Mouse (Mus musculus): ENCODE measurements around the gene 9330182L06Rik. TPM values are rescaled to one million over a fixed set of nuclear protein-coding genes. Genes with fewer than 3 reads are reported as not detected.

9330182L06Rik gene
- total and polyA plus RNA-seq, 2 experiments, result 0.20 to 0.46 TPM

DNA sequence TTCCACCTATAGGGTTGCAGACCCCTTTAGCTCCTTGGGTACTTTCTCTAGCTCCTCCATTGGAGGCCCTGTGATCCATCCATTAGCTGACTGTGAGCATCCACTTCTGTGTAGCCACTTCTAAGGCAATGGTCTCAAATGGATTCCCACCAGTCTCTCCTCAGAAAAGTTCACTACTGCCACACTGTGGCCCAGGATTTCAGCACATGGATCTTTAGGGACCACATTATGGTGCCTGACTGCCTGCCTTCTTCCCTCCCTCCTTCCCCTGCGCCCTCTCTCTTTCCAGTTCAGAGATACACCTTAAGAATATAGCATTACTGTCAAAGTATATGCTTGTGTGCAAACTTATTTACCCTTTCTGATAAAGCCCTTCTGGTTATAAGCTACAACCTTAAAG lies 154.0 kb downstream of the 9330182L06Rik start:
- no peak overlapping the region for H3K9ac ChIP-seq (ENCODE audit: low read depth, low read length)
- DNase-seq (ENCODE audit: extremely low read depth, low read depth, low spot score), result no peak
- TF ChIP-seq POLR2A (IDR thresholded peaks at IDR 0.05; ENCODE audit: extremely low read depth, insufficient read depth, low read length) (no peak), CTCF (IDR thresholded peaks at IDR 0.05; ENCODE audit: low read depth, low read length) (no peak)

GRCm38 (mm10) chr5:9424464-9424863 lies 158.5 kb downstream of the 9330182L06Rik start:
- H3K27ac ChIP-seq (replicated peaks; ENCODE audit: insufficient read depth, low read depth, low read length), result no peak overlapping the region
- no peak overlapping the region for H3K9ac ChIP-seq (ENCODE audit: low read depth, low read length)
- H3K27me3 ChIP-seq (ENCODE audit: control insufficient read depth, insufficient read depth, low read length), result no peaks in the 10 kb centered on the region
- DNase-seq (ENCODE audit: extremely low read depth, low read depth, low spot score), result no peak
- no peaks in the 10 kb centered on the region for H3K36me3 ChIP-seq (ENCODE audit: control insufficient read depth, insufficient read depth, low read length)
- 56% methylated on average over 2 of the region's 2 CpGs for WGBS
- H3K79me2 ChIP-seq (ENCODE audit: control insufficient read depth, insufficient read depth, low read length), result no peaks in the 10 kb centered on the region
- no peak for TF ChIP-seq CTCF (IDR thresholded peaks at IDR 0.05; ENCODE audit: low read depth, low read length)
- TF ChIP-seq POLR2A (IDR thresholded peaks at IDR 0.05; ENCODE audit: extremely low read depth, insufficient read depth, low read length), result no peak
- H3K4me1 ChIP-seq (ENCODE audit: control insufficient read depth, insufficient read depth, low read length), result no peaks in the 10 kb centered on the region
- H3K4me3 ChIP-seq (ENCODE audit: insufficient read depth, low read depth, low read length), result no peak overlapping the region

More for the DNA sequence above, 154.0 kb downstream of the 9330182L06Rik start:
- WGBS, result 50% methylated on average over 1 of the region's 1 CpGs
- no peaks in the 10 kb centered on the region for H3K79me2 ChIP-seq (ENCODE audit: control insufficient read depth, insufficient read depth, low read length)
- no peaks in the 10 kb centered on the region for H3K4me1 ChIP-seq (ENCODE audit: control insufficient read depth, insufficient read depth, low read length)
- H3K36me3 ChIP-seq (ENCODE audit: control insufficient read depth, insufficient read depth, low read length), result no peaks in the 10 kb centered on the region
- H3K27ac ChIP-seq (replicated peaks; ENCODE audit: insufficient read depth, low read depth, low read length), result no peak overlapping the region
- no peaks in the 10 kb centered on the region for H3K27me3 ChIP-seq (ENCODE audit: control insufficient read depth, insufficient read depth, low read length)
- no peak overlapping the region for H3K4me3 ChIP-seq (ENCODE audit: insufficient read depth, low read depth, low read length)

- TF ChIP-seq POLR2A (IDR thresholded peaks at IDR 0.05; ENCODE audit: extremely low read depth, insufficient read depth, low read length) (no peak), CTCF (IDR thresholded peaks at IDR 0.05; ENCODE audit: low read depth, low read length) (no peak)
Observed at GRCm38 (mm10) chr5:9427165-9427564, 161.2 kb downstream of the 9330182L06Rik start.

DNA sequence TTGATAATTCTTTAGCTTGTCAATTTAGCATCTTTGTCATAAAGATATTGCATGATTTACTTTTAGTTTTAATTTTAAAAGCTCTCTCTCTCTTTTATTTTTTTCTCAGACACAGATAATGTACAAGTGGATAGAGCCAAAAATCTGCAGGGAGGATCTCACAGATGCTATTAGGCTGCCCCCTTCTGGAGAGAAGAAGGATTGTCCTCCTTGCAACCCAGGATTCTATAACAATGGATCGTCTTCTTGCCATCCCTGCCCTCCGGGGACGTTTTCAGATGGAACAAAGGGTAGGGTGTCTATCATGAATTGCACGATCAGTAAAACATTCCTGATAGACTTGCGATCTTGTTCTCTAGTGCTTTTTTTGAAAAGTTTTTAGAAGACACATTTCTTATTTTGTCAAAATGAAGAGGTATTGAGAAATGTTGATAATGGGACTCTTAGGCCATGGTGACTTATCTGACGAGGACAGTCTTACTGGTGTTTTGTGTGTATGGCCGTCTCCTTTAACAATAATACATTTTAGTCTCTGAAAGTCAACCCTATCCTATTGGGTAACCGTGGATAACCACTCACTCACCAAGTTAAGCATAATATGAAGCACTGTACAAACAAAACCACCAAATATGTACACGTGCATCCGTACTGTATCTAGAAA lies 161.8 kb downstream of the 9330182L06Rik start:
- 44% methylated on average over 10 of the region's 10 CpGs for WGBS
- H3K4me1 ChIP-seq (ENCODE audit: control insufficient read depth, insufficient read depth, low read length), result no peaks in the 10 kb centered on the region
- DNase-seq (ENCODE audit: extremely low read depth, low read depth, low spot score), result peak; percentile 47
- TF ChIP-seq CTCF (IDR thresholded peaks at IDR 0.05; ENCODE audit: low read depth, low read length) (peak; percentile 46; the same call in 1 of the 2 replicates), POLR2A (IDR thresholded peaks at IDR 0.05; ENCODE audit: extremely low read depth, insufficient read depth, low read length) (no peak)
- H3K27ac ChIP-seq (replicated peaks; ENCODE audit: insufficient read depth, low read depth, low read length), result no peak overlapping the region
- H3K79me2 ChIP-seq (ENCODE audit: control insufficient read depth, insufficient read depth, low read length), result no peaks in the 10 kb centered on the region
- H3K9ac ChIP-seq (ENCODE audit: low read depth, low read length), result no peak overlapping the region
- no peak overlapping the region for H3K4me3 ChIP-seq (ENCODE audit: insufficient read depth, low read depth, low read length)
- H3K36me3 ChIP-seq (ENCODE audit: control insufficient read depth, insufficient read depth, low read length), result no peaks in the 10 kb centered on the region
- no peaks in the 10 kb centered on the region for H3K27me3 ChIP-seq (ENCODE audit: control insufficient read depth, insufficient read depth, low read length)

More at GRCm38 (mm10) chr5:9427165-9427564, 161.2 kb downstream of the 9330182L06Rik start:
- no peaks in the 10 kb centered on the region for H3K27me3 ChIP-seq (ENCODE audit: control insufficient read depth, insufficient read depth, low read length)
- H3K9ac ChIP-seq (ENCODE audit: low read depth, low read length), result no peak overlapping the region
- no peaks in the 10 kb centered on the region for H3K36me3 ChIP-seq (ENCODE audit: control insufficient read depth, insufficient read depth, low read length)
- DNase-seq (ENCODE audit: extremely low read depth, low read depth, low spot score), result no peak
- H3K4me3 ChIP-seq (ENCODE audit: insufficient read depth, low read depth, low read length), result no peak overlapping the region
- no peaks in the 10 kb centered on the region for H3K4me1 ChIP-seq (ENCODE audit: control insufficient read depth, insufficient read depth, low read length)
- no peak overlapping the region for H3K27ac ChIP-seq (replicated peaks; ENCODE audit: insufficient read depth, low read depth, low read length)
- WGBS, result 51% methylated on average over 2 of the region's 2 CpGs
- H3K79me2 ChIP-seq (ENCODE audit: control insufficient read depth, insufficient read depth, low read length), result no peaks in the 10 kb centered on the region

DNA sequence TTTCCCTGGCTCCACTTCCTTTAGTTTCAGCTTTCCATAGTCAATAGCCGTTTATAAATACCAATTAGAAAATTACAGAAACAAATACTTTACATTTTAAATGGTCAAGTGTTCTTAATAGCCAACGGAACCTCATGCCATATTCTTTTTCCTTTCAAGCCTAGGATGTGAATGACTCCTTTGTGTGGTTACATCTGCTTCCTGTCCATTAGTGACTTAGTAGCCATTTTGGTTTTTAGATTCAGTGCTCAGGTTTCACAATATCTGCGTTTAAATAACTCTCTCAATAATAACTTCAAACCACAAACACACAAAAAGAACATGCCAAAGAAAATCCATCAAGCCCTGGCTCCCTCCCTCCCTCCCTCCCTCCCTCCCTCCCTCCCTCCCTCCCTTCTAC lies 162.8 kb downstream of the 9330182L06Rik start:
- Histone ChIP-seq H3K4me3 (ENCODE audit: insufficient read depth, low read depth, low read length) (no peak overlapping the region), H3K9ac (ENCODE audit: low read depth, low read length) (no peak overlapping the region), H3K27me3 (ENCODE audit: control insufficient read depth, insufficient read depth, low read length) (no peaks in the 10 kb centered on the region), H3K36me3 (ENCODE audit: control insufficient read depth, insufficient read depth, low read length) (no peaks in the 10 kb centered on the region), H3K27ac (replicated peaks; ENCODE audit: insufficient read depth, low read depth, low read length) (no peak overlapping the region), H3K4me1 (ENCODE audit: control insufficient read depth, insufficient read depth, low read length) (no peaks in the 10 kb centered on the region), H3K79me2 (ENCODE audit: control insufficient read depth, insufficient read depth, low read length) (no peaks in the 10 kb centered on the region)
- DNase-seq (ENCODE audit: extremely low read depth, low read depth, low spot score), result no peak
- WGBS, result 70% methylated on average over 3 of the region's 3 CpGs
- TF ChIP-seq CTCF (IDR thresholded peaks at IDR 0.05; ENCODE audit: low read depth, low read length), result no peak

DNA sequence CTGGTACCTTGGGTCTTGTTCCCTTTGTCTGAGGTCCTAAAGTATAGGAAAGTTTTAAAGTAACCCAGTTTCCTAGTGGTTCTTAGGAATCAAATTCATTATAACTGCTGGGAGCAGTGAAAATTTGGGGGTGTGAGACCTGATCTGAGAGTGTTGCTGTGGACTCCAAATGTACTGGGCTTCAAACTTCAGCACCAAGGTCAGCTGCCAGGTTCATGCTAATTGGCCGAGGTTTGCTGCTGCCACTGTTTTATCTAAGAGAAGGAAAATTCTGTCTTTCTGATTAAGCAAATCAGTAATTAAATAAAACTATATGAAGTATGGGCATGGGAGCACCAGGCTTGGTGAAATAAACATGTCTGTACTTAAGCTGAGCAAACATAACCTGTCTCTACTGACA lies 180.2 kb downstream of the 9330182L06Rik start:
- Histone ChIP-seq H3K79me2 (ENCODE audit: control insufficient read depth, insufficient read depth, low read length) (no peaks in the 10 kb centered on the region), H3K9ac (ENCODE audit: low read depth, low read length) (no peak overlapping the region), H3K4me3 (ENCODE audit: insufficient read depth, low read depth, low read length) (no peak overlapping the region), H3K27me3 (ENCODE audit: control insufficient read depth, insufficient read depth, low read length) (no peaks in the 10 kb centered on the region), H3K27ac (replicated peaks; ENCODE audit: insufficient read depth, low read depth, low read length) (no peak overlapping the region), H3K4me1 (ENCODE audit: control insufficient read depth, insufficient read depth, low read length) (no peaks in the 10 kb centered on the region), H3K36me3 (ENCODE audit: control insufficient read depth, insufficient read depth, low read length) (no peaks in the 10 kb centered on the region)
- WGBS, result 4% methylated on average over 1 of the region's 1 CpGs
- TF ChIP-seq POLR2A (IDR thresholded peaks at IDR 0.05; ENCODE audit: extremely low read depth, insufficient read depth, low read length) (no peak), CTCF (IDR thresholded peaks at IDR 0.05; ENCODE audit: low read depth, low read length) (no peak)
- DNase-seq (ENCODE audit: extremely low read depth, low read depth, low spot score), result no peak

Data from liver, adult 2 months (tissue).